Mouse (Mus musculus): ENCODE data around the gene Hoxb2. TPM values are rescaled to one million over a fixed set of nuclear protein-coding genes. Genes with fewer than 3 reads are reported as not detected.

The Hoxb2 gene
- not detected in 2 replicates for polyA plus RNA-seq (2012)

GRCm38 (mm10) chr11:96350341-96350624 lies at the start of gene Hoxb2:
Gene Hoxb2, plus strand, starts transcription at chr11:96350525.
- TF ChIP-seq GATA1 (IDR thresholded peaks at IDR 0.05; ENCODE audit: low read length): no peak

- TF ChIP-seq GATA1 (IDR thresholded peaks at IDR 0.05; ENCODE audit: low read length): no peak
Measured at GRCm38 (mm10) chr11:96301064-96301431, 49.3 kb upstream of the Hoxb2 start.

- TF ChIP-seq GATA1 (IDR thresholded peaks at IDR 0.05; ENCODE audit: low read length): no peak
Measured at GRCm38 (mm10) chr11:96301837-96302236, 48.5 kb upstream of the Hoxb2 start.

GRCm38 (mm10) chr11:96302381-96303150 lies 47.8 kb upstream of the Hoxb2 start:
- TF ChIP-seq GATA1 (IDR thresholded peaks at IDR 0.05; ENCODE audit: low read length): no peak

- no peak for TF ChIP-seq GATA1 (IDR thresholded peaks at IDR 0.05; ENCODE audit: low read length)
Measured at GRCm38 (mm10) chr11:96303151-96304099, 46.9 kb upstream of the Hoxb2 start, which contains the start of gene Hoxb5. Gene Hoxb5, plus strand, starts transcription at chr11:96303336.

- TF ChIP-seq GATA1 (IDR thresholded peaks at IDR 0.05; ENCODE audit: low read length): no peak
Measured at GRCm38 (mm10) chr11:96304381-96305195, 45.7 kb upstream of the Hoxb2 start.

- no peak for TF ChIP-seq GATA1 (IDR thresholded peaks at IDR 0.05; ENCODE audit: low read length)
Measured at GRCm38 (mm10) chr11:96305505-96306182, 44.7 kb upstream of the Hoxb2 start.

- no peak for TF ChIP-seq GATA1 (IDR thresholded peaks at IDR 0.05; ENCODE audit: low read length)
Measured at GRCm38 (mm10) chr11:96306183-96306907, 44.0 kb upstream of the Hoxb2 start.

- no peak for TF ChIP-seq GATA1 (IDR thresholded peaks at IDR 0.05; ENCODE audit: low read length)
Measured at GRCm38 (mm10) chr11:96306908-96307269, 43.4 kb upstream of the Hoxb2 start.

- no peak for TF ChIP-seq GATA1 (IDR thresholded peaks at IDR 0.05; ENCODE audit: low read length)
Measured at GRCm38 (mm10) chr11:96308763-96309162, 41.6 kb upstream of the Hoxb2 start.

GRCm38 (mm10) chr11:96309288-96309687 lies 41.0 kb upstream of the Hoxb2 start:
- no peak for TF ChIP-seq GATA1 (IDR thresholded peaks at IDR 0.05; ENCODE audit: low read length)

- TF ChIP-seq GATA1 (IDR thresholded peaks at IDR 0.05; ENCODE audit: low read length): no peak
Measured at GRCm38 (mm10) chr11:96310183-96310938, 40.0 kb upstream of the Hoxb2 start.

GRCm38 (mm10) chr11:96311097-96311496 lies 39.2 kb upstream of the Hoxb2 start:
- no peak for TF ChIP-seq GATA1 (IDR thresholded peaks at IDR 0.05; ENCODE audit: low read length)
